ENCODE assay signal across 9 mouse cellular contexts in genomic region chr2:68367944-68368343, GRCm38 (mm10).
DNase-seq lines count a peak whose midpoint lies in the region; ATAC-seq lines count a peak whose summit lies in the region.
"Had no signal": no experiment of that assay in that cellular context is flagged by ENCODE, and none has a peak within 500 bp of the region (broad histone marks: within the 10 kb centered on the region; RNA-seq: fewer than 3 reads in every experiment).

No protein-coding gene starts in this region.

- ATAC-seq in heart, embryonic 16.5 days (replicated peaks; ENCODE audit: extremely low read depth, insufficient read depth, low FRiP score) = no peak
- ATAC-seq in hindbrain, embryonic 13.5 days (ENCODE audit: low FRiP score) = no peak
- ATAC-seq in neural tube, embryonic 14.5 days (ENCODE audit: low read depth) = peak; percentile 31; the same call in 1 of the 2 replicates
- ATAC-seq in liver, embryonic 11.5 days (replicated peaks; ENCODE audit: low FRiP score) = no peak

- H3K36me3 ChIP-seq in heart, embryonic 16.5 days (ENCODE audit: control insufficient read depth, insufficient read depth) = peaks cover 4% of the 10 kb centered on the region; the same call in 1 of the 2 replicates
- no peaks in the 10 kb centered on the region for H3K36me3 ChIP-seq in hindbrain, embryonic 13.5 days
- H3K36me3 ChIP-seq in neural tube, embryonic 14.5 days (ENCODE audit: control insufficient read depth, insufficient read depth, low read length) = no peaks in the 10 kb centered on the region
- no peaks in the 10 kb centered on the region for H3K36me3 ChIP-seq in liver, embryonic 11.5 days (ENCODE audit: control insufficient read depth, insufficient read depth, low read length)
- H3K36me3 ChIP-seq: liver, embryonic 13.5 days had no signal

- 55% methylated on average over 13 of the region's 13 CpGs for WGBS in heart, embryonic 16.5 days
- WGBS in hindbrain, embryonic 13.5 days = 39% methylated on average over 13 of the region's 13 CpGs
- WGBS in neural tube, embryonic 14.5 days = 34% methylated on average over 13 of the region's 13 CpGs
- WGBS in liver, embryonic 11.5 days = 61% methylated on average over 13 of the region's 13 CpGs

- no peak overlapping the region for H3K4me2 ChIP-seq in heart, embryonic 16.5 days (ENCODE audit: low read depth, low read length)
- no peak overlapping the region for H3K4me2 ChIP-seq in hindbrain, embryonic 13.5 days
- H3K4me2 ChIP-seq in neural tube, embryonic 14.5 days (ENCODE audit: low read depth, low read length) = no peak overlapping the region
- no peak overlapping the region for H3K4me2 ChIP-seq in liver, embryonic 11.5 days
- H3K4me2 ChIP-seq: liver, embryonic 13.5 days had no signal

- no peak for DNase-seq in heart, postnatal 36 days
- DNase-seq in adrenal gland, postnatal 25 days = peak; percentile 62
- DNase-seq in liver, embryonic 11.5 days (ENCODE audit: low spot score) = no peak
- no peak for DNase-seq in urinary bladder, adult 2 months (ENCODE audit: low spot score)
- DNase-seq in lung, postnatal 36 days = no peak
- DNase-seq: liver, embryonic 13.5 days had no signal

- peak overlapping the region; percentile 11; the same call in 1 of the 2 replicates for H3K27ac ChIP-seq in heart, embryonic 16.5 days (ENCODE audit: low read length)
- 0 out of 2 replicates have a peak overlapping the region, but pooled peaks have one; percentile 35 for H3K27ac ChIP-seq in hindbrain, embryonic 13.5 days
- H3K27ac ChIP-seq in neural tube, embryonic 14.5 days (ENCODE audit: low read depth, low read length) = no peak overlapping the region
- no peak overlapping the region for H3K27ac ChIP-seq in liver, embryonic 11.5 days (ENCODE audit: low read depth, low read length)
- H3K27ac ChIP-seq: liver, embryonic 13.5 days had no signal

- H3K4me3 ChIP-seq in heart, embryonic 16.5 days (ENCODE audit: low read length) = no peak overlapping the region
- no peak overlapping the region for H3K4me3 ChIP-seq in hindbrain, embryonic 13.5 days
- H3K4me3 ChIP-seq in neural tube, embryonic 14.5 days (ENCODE audit: low read depth, low read length) = no peak overlapping the region
- H3K4me3 ChIP-seq in liver, embryonic 11.5 days (ENCODE audit: low read depth, low read length) = no peak overlapping the region
- H3K4me3 ChIP-seq: liver, embryonic 13.5 days had no signal

- H3K4me1 ChIP-seq in heart, embryonic 16.5 days (ENCODE audit: control insufficient read depth, insufficient read depth, low read length) = peaks cover 40% of the 10 kb centered on the region
- peaks cover 56% of the 10 kb centered on the region for H3K4me1 ChIP-seq in hindbrain, embryonic 13.5 days (replicated peaks)
- peaks cover 4% of the 10 kb centered on the region; the same call in 1 of the 2 replicates for H3K4me1 ChIP-seq in neural tube, embryonic 14.5 days (ENCODE audit: control insufficient read depth, insufficient read depth, low read length)
- peaks cover 4% of the 10 kb centered on the region for H3K4me1 ChIP-seq in liver, embryonic 11.5 days (replicated peaks; ENCODE audit: control insufficient read depth, insufficient read depth, low read length)

- H3K9ac ChIP-seq in heart, embryonic 16.5 days (ENCODE audit: low read length) = no peak overlapping the region
- H3K9ac ChIP-seq in hindbrain, embryonic 13.5 days = no peak overlapping the region
- H3K9ac ChIP-seq in neural tube, embryonic 14.5 days (replicated peaks; ENCODE audit: low read depth, low read length) = no peak overlapping the region
- no peak overlapping the region for H3K9ac ChIP-seq in liver, embryonic 11.5 days (ENCODE audit: low read depth, low read length)
- H3K9ac ChIP-seq: liver, embryonic 13.5 days had no signal

- intact Hi-C loops in heart, postnatal 36 days (cut with DNase I) = no loop called here

- H3K9me3 ChIP-seq in heart, embryonic 16.5 days (replicated peaks; ENCODE audit: control insufficient read depth, low read length) = no peaks in the 10 kb centered on the region
- H3K9me3 ChIP-seq in hindbrain, embryonic 13.5 days = no peaks in the 10 kb centered on the region
- H3K9me3 ChIP-seq in neural tube, embryonic 14.5 days (ENCODE audit: control insufficient read depth, low read length) = no peaks in the 10 kb centered on the region
- H3K9me3 ChIP-seq in liver, embryonic 11.5 days (ENCODE audit: control insufficient read depth, low read length) = no peaks in the 10 kb centered on the region
- H3K9me3 ChIP-seq: liver, embryonic 13.5 days had no signal

- H3K27me3 ChIP-seq in heart, embryonic 16.5 days (ENCODE audit: control insufficient read depth, insufficient read depth, low read length) = no peaks in the 10 kb centered on the region
- no peaks in the 10 kb centered on the region for H3K27me3 ChIP-seq in hindbrain, embryonic 13.5 days
- H3K27me3 ChIP-seq in neural tube, embryonic 14.5 days (ENCODE audit: control insufficient read depth, insufficient read depth, low read length) = no peaks in the 10 kb centered on the region
- no peaks in the 10 kb centered on the region for H3K27me3 ChIP-seq in liver, embryonic 11.5 days (replicated peaks; ENCODE audit: control insufficient read depth, insufficient read depth, low read length)
- H3K27me3 ChIP-seq: liver, embryonic 13.5 days had no signal

Comparison
In these comparisons a context has a peak if more than half of its experiments do, and no peak if none do; other contexts are left out.
1. H3K27ac ChIP-seq: peak in heart, embryonic 16.5 days (single experiment) and hindbrain, embryonic 13.5 days (single experiment); none in neural tube, embryonic 14.5 days (single experiment) and liver, embryonic 11.5 days (single experiment).